Mouse (Mus musculus) lung, postnatal 4 days (tissue): ENCODE results near the gene Rtn1.

Experiments
- DNase-seq, 2 experiments: peaks; one replicate each; pipeline ENCODE4 v3.0.0; 2021

Rtn1 gene

DNA sequence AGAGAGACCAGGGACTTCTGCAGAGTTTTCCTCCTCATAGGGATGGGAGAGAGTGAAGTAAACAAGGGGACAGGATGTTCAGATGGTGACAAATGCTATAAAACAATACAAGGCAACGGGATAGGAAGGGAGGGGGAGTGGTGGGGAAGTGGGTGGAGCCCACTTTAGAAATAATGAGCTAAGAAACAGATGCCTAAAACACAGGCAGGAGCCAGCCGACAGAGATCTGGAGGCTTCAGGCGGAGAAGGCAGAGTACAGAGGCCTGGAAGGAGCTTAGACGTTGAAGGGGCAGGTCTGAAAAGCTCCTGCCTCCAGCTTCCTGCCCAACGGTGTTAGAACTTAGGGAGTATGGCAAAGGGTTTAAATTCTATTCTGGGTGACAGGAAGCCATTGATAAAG lies 195.3 kb downstream of the Rtn1 start:
- DNase-seq, result peak; percentile 31 to 44

DNA sequence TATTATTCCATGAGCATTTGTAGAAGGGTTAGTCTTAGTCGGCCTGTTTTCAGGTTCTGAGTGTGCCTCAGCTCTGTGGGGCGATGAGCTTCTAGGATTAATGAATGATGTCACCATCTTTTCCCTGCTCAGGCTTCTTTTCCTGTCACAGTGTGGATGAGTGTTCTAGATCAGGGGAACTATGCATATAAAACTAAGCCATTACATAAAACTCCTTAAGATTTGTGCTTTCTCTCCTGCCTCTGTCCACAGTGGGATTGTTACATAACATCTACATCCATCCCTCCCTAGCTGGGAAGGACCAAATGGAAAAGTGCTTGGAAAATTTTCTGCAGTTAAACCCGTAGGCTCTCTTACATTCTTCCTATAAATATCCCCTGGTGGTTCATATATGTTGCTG lies 208.0 kb downstream of the Rtn1 start:
- DNase-seq, result no peak

DNA sequence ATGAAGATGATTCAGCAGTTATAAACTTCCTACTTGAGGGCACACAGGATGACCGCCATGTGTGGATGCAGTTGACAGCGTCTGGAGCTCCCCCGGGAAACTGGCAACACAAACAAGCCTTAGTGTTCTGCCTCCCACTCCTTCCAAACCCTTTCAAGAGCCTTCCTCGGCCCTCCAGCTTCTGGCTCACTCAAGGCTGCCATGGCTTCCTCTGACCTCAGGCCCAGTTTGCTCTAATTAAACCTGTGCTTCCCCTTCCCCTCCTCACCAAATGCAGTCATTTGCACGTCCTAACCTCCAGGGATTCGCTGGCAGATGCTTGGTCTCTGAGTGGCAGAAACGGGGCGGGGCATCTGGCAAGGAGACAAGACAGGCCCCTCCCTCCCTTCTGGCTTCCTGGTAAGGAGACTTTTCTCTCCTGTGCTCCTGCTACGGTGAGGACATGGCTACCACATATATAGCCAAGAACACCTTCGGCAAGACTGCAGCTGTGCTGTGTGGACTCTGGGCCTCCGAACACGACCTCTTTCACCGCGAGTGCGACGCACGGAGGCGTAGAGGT lies 210.8 kb downstream of the Rtn1 start:
- DNase-seq, result peak; percentile 27 to 45

DNA sequence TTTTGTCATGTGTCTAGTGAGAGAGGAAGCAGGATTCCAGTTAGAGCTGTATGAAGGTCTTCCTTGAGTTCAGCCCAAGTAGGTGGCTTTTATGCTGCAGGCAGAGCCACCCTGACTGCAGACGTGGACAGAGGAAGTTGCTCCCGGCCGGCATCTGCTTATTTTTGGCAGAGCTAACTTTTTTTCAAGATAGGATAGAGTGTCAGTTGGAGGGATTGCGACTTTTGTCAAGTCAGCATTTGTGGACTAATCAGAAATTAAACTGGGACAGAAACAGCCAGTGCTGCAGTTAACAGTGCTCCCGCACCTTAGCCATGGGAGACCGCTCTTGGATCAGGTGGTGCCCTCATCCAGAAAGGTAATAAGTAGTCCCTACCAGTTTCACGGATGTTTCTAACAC lies 211.4 kb downstream of the Rtn1 start:
- DNase-seq, result peak in 1 of 2 experiments; percentile 20

DNA sequence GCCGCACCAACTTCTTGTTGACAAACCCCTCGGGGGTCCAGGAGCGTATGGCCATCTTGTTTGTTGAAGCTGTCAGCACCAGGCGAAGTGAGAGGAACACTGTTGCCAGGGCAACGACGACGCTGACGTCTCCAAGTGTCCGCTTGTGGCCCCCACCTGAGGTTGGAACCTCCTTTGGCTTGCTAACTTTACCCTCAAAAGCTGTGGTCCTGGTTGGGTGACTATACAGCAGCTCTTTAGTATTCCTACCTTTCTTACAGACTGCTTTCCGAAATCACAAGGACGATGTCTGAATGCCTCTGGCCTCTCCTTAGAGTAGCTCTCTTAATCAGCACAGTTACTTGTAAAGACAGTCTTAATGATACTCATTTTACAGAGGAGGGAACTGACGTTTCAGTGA lies 223.9 kb downstream of the Rtn1 start, which contains the start of gene Ccdc175:
Gene Ccdc175 (minus strand): TSS at position 101 of the 400 bp plus-strand sequence.
- no peak for DNase-seq

DNA sequence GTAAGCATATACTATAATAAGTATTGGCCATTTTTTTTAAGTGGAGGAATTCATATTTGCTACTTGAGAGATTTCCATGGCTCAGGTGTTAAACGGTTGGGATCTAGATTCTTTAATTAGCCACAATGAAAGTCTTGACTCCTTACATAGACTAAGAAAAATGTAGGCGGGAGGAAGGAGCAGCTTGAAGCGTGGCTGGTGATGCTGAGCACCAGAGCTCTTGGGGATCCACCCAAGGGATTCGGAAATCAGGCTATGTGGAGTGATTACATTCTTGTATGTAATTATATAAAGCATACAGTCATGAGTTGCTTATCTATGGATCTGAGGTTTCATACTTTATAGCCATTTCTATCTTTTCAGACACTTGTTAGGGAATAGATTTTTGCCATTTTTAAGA lies 229.3 kb downstream of the Rtn1 start:
- no peak for DNase-seq

DNA sequence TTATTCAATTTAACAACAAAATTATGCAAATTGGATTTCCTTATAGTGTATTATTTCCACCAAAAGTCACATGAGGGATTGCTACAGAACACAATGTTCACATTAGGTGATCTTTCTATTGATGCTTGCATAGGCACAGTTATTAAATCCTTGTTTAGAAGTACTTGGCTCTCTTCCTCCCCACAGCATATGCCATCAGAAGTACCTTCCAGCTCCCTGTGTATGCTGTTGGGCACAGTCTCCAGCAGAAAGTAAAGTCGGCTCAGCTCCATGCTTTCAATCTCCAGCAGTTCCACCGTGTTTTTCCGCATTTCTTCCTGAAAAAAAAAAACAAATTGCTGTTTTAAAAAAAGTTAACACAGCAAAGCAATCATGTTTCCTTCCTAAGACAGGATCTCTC lies 230.5 kb downstream of the Rtn1 start:
- no peak for DNase-seq
